Mouse (Mus musculus): ENCODE data around the gene Pik3cb. TPM values are rescaled to one million over a fixed set of nuclear protein-coding genes. Genes with fewer than 3 reads are reported as not detected.

The Pik3cb gene
- total RNA-seq (2023) = 1 to 10 TPM in 1 of 2 experiments, under 1 TPM in 1; 0.74 to 1.6 TPM

GRCm38 (mm10) chr9:99140063-99140882 is at the start of gene Pik3cb:
TSS of gene Pik3cb (minus strand) at chr9:99140621.

GRCm38 (mm10) chr9:99035575-99035974 is 104.8 kb downstream of the Pik3cb start, which contains the start of gene Gm1123:
TSS of gene Gm1123 (minus strand) at chr9:99035715.

Other genes starting within 250 kb of the Pik3cb start
- not detected for gene 7420426K07Rik, start 237.5 kb downstream of the Pik3cb start, total RNA-seq (2023)
- gene Foxl2, start 185.3 kb downstream of the Pik3cb start, total RNA-seq (2023) = not detected
- gene Faim, start 154.2 kb downstream of the Pik3cb start, total RNA-seq (2023) = 10 to 100 TPM; 35.4 to 36.9 TPM
- gene Gm1123, start 104.9 kb downstream of the Pik3cb start, total RNA-seq (2023) = not detected
- not detected for gene Faiml, start 96.6 kb upstream of the Pik3cb start, total RNA-seq (2023)
- gene Cep70, start 102.7 kb upstream of the Pik3cb start, total RNA-seq (2023) = 10 to 100 TPM; 11.7 to 12.2 TPM
- not detected for gene Esyt3, start 217.9 kb upstream of the Pik3cb start, total RNA-seq (2023)